Mouse (Mus musculus): ENCODE measurements around the gene Dock11.

The Dock11 gene

GRCm38 (mm10) chrX:35950135-35950534 is 61.5 kb downstream of the Dock11 start:
- no peak for DNase-seq (ENCODE audit: low read depth, low spot score)

GRCm38 (mm10) chrX:35951945-35952344 is 63.3 kb downstream of the Dock11 start:
- DNase-seq (ENCODE audit: low read depth, low spot score) = no peak

GRCm38 (mm10) chrX:35952521-35953095 is 64.0 kb downstream of the Dock11 start:
- no peak for DNase-seq (ENCODE audit: low read depth, low spot score)

GRCm38 (mm10) chrX:35956236-35956635 is 67.6 kb downstream of the Dock11 start:
- DNase-seq (ENCODE audit: low read depth, low spot score) = no peak

DNA sequence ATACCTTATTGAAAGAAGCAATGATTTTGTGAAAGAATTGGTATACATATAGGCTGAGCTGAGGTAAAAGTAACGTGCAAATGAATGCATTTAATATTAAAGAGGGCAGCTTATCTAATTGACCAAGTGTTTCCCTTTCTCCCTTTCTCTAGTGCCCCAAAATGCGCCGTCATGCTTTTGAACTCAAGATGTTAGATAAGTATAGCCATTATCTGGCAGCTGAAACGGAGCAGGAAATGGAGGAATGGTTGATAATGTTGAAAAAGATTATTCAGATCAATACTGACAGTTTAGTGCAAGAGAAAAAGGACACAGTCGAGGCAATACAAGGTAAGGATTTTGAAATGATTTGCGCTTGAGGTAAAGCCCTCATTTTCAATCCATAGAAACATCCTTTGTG is 74.5 kb downstream of the Dock11 start:
- no peak for DNase-seq (ENCODE audit: low read depth, low spot score)

- no peak for DNase-seq (ENCODE audit: low read depth, low spot score)
Observed at GRCm38 (mm10) chrX:35969276-35969675, 80.6 kb downstream of the Dock11 start.

DNA sequence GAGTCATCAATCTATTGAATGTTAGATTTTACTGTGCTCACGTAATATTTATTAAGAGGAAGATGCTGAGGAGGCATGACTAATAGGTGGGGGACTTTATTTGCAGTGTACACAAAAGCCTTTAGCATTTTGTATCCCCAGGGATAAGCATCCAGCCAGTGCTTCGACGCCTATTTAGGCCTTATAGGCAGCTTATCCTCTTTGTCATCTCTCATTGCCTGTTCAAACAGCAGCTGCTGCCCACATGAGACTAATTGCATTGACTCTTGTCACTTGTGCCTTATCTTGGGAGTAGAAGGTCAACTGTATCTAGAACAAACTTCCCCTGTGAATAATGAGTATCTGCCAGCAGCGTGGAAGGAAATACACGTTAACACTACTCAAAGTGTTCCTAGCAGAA is 88.0 kb downstream of the Dock11 start:
- no peak for DNase-seq (ENCODE audit: low read depth, low spot score)

- no peak for DNase-seq (ENCODE audit: low read depth, low spot score)
Observed at GRCm38 (mm10) chrX:35987981-35988380, 99.3 kb downstream of the Dock11 start.

DNA sequence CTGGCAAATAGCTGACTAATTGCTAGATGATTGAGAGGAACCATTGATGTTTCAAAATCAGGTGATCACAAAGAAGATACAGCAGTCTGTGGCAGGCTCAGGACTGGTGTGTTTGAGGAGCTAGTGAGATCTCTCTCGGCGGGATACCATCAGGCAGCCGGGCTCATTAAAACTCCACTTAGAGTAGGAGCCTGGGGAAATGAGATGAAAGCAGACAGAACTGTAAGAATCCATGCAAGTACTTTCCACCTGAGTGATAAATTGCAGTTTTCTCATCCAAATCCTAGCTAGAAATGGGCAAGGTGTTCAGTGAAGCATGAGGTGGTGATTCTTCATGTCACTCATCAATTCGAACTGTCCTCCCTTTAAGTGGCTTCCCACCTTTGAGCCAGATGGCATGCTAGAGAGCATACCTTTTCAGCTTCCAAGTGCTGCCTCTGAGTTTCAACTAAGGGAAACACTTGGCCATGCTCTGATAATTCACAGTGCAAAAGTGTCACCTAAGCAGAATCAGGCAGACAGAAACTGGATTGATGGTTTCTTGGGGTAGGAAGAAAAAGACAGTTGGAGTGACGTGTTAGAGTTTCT is 102.0 kb downstream of the Dock11 start:
- no peak for DNase-seq (ENCODE audit: low read depth, low spot score)

- DNase-seq (ENCODE audit: low read depth, low spot score) = no peak
Observed at GRCm38 (mm10) chrX:35994226-35994625, 105.6 kb downstream of the Dock11 start.

- peak; percentile 10 for DNase-seq (ENCODE audit: low read depth, low spot score)
Observed at GRCm38 (mm10) chrX:35997004-35997403, 108.4 kb downstream of the Dock11 start.

DNA sequence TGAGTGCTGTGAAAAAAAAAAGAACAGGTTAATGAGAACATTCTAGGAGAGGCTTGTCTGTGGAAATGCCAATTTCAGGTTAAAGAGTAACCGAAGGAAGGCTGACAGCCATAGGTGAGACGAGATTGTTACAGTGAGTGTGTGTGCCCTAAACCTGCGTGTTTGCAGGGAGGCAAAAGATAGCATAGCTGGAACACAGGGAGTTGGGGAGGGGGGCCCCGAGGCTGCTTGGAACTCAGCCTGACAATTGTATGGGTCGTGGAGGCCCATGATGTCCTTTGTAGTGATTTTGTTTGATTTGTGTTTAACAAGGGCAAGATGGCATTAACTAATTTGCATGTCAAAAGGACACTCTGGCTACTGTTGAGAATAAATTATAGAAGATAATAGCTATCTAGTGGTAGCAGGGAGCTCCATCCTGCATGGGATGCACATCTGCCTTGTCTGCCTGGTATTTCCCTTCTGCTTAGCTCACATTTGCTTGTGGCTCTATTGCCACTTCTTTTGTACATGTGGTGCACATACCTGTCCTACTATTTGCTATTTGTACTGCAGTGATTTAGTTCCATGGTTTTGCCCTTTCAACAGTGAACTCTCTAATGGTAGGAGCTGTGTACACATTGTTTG is 109.3 kb downstream of the Dock11 start:
- peak; percentile 1 for DNase-seq (ENCODE audit: low read depth, low spot score)

DNA sequence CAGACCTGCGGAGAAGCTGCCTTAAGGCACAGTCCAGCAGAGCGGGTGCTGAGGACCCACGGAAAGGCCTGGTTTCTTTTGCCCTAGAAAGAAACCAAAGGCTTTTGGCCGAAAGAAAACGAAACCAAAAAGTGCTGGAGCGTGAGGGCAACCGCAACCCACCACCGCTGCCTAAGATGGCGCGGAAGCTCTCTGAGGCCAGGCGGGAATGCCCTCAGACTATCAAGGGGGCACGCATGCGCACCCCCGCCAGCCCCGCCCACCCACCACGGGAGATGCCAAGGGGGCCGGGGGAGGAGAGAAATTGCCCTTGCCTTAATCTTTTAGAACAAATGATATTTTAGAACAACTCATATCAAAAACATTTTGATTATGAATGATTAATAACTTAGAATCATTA is 137.0 kb downstream of the Dock11 start:
- DNase-seq (ENCODE audit: low read depth, low spot score) = peak; percentile 13

DNA sequence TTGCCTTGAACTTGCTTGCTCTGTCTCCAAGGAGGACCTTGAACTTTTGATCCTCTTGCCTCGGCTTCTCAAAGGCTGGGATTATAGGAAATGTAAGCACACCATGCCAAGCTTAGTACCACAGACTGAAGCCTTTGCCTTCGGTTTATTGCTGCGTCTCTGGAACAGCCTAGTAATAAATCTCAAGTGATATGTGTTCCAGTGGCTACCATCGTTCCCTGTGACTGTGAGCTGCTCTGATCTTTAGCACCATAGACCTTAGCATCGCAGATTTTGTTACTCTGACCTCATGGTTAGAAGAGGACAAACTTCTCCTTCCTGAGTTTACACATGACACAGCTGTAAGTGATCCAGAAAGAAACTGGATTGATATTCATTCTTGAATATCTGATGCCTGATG is 142.5 kb downstream of the Dock11 start:
- no peak for DNase-seq (ENCODE audit: low read depth, low spot score)

GRCm38 (mm10) chrX:36034045-36034444 is 145.4 kb downstream of the Dock11 start:
- no peak for DNase-seq (ENCODE audit: low read depth, low spot score)

DNA sequence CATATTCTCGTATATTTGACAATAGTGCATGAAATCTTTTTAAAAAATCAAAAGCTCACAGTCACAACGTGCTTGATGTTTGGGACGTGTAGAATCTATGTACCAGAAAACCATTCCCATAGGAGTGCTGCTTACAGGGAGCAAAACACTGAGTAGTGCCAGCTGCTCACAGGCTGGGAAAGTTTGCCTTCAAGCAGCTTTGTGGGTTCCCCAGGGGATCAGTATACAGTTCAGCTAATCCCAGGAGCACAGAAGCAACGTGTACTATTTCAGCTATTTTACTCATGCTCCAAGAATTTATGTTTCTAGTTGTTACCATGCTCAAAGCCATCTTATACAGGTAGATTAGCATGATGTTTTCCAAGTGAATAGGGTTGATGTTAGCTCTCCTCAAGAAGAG is 157.1 kb downstream of the Dock11 start:
- DNase-seq (ENCODE audit: low read depth, low spot score) = no peak

- no peak for DNase-seq (ENCODE audit: low read depth, low spot score)
Observed at GRCm38 (mm10) chrX:36047451-36047850, 158.8 kb downstream of the Dock11 start.

- no peak for DNase-seq (ENCODE audit: low read depth, low spot score)
Observed at GRCm38 (mm10) chrX:36050312-36050711, 161.7 kb downstream of the Dock11 start.

DNA sequence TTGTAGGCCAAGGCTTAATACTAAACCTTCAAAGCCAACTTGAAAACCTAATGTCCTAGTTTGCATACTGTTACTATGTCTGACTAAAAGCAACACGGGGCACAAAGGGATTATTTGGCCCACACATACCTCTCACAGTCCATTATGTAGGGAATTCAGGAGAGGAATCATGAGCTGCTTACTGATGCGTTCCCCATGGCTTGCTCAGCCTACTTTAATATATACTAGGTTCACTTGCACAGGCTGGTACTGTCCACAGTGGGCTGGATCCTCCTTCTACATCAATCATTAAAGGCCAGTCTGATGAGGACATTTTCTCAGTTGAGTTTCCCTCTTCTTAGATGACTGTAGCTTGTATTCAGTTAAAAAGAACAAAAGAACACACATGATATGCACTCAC is 185.4 kb downstream of the Dock11 start:
- no peak for DNase-seq (ENCODE audit: low read depth, low spot score)

GRCm38 (mm10) chrX:36077164-36077563 is 188.5 kb downstream of the Dock11 start:
- no peak for DNase-seq (ENCODE audit: low read depth, low spot score)

GRCm38 (mm10) chrX:36082917-36083316 is 194.3 kb downstream of the Dock11 start:
- DNase-seq (ENCODE audit: low read depth, low spot score) = no peak

DNA sequence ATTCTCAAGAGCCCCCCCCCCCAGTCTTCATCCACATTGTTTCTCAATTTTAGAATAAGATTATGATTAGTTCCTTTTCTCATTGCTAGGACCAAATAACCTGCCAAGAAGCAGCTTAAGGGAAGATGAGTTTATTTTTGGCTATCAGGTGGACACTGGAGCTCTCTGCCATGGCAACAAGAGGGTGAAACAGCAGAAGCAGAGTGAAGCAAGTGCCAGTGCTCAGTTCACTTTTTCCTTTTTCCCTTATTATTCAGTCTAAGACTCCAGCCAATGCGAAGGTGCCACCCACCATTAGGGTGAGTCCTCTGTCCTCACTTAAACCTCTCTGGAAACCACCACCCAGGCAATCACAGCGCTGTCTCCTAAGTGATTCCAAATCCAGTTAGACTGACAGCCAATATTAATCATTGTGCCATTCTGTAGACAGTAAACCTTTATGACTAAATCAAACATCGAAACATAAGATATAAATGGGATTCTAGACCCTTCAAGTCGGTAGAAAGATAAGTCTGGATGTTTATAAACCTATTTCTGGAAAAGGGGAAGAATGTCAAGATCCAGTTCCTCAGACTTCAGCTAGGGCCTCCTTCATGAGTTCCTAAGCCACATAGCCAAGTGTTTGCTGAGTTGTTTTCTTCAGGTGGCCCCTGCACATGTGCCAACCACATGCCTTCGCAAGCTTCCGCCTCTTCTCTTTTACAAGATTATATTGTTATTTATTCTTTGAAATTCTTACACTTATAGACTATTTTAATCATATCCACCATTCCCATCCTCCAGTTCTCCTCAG is 200.0 kb downstream of the Dock11 start:
- no peak for DNase-seq (ENCODE audit: low read depth, low spot score)

DNA sequence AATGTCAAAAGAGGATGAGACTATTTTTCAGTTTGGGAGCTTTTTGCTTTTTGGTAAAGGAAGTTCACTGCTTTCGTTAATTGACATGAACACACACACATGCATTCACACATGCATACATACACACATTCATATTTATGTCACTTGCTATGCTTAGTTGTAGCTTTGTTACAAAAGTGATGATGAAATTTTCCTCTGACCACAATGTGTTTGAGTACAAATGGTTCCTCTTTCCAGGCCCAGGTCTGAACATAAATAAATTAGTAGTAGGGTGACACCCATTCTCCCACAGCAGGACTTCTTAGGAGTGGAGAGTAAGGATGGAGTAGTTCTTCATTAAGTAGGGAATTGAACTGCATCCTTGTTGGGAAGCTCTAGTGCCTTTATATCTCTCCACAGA is 212.3 kb downstream of the Dock11 start:
- DNase-seq (ENCODE audit: low read depth, low spot score) = no peak
